Mouse (Mus musculus) limb, embryonic 14.5 days (tissue): Measurements from ENCODE around the gene Lkaaear1. TPM values are rescaled to one million over a fixed set of nuclear protein-coding genes. Genes with fewer than 3 reads are reported as not detected.

Source experiments
- ATAC-seq: fragments of 200-750 bp; cut with Nextera tagmentation; 2 replicates; pipeline ENCODE4 v1.8.0; 2017; ENCODE audit warnings: low read depth, moderate number of reproducible peaks, moderate TSS enrichment; ENCODE audit not compliant: low FRiP score
- DNase-seq: peaks from one replicate; pipeline ENCODE4 v3.0.0-alpha.2; 2015; ENCODE audit warnings: low spot score
- H3K27ac ChIP-seq: fragments of 300-500 bp; sonication (generic); replicated peaks from 2 replicates; pipeline ENCODE4 v1.5.1; 2014; ENCODE audit warnings: low read depth, mild to moderate bottlenecking, low read length, moderate library complexity, mixed read lengths
- H3K27me3 ChIP-seq: fragments of 300-500 bp; sonication (generic); 2 replicates; pipeline ENCODE4 v1.6.1; 2014; ENCODE audit warnings: low read length, mixed read lengths; ENCODE audit not compliant: control insufficient read depth, insufficient read depth
- H3K36me3 ChIP-seq: fragments of 300-500 bp; sonication (generic); 2 replicates; pipeline ENCODE4 v1.6.1; 2014; ENCODE audit warnings: mild to moderate bottlenecking, low read length, moderate library complexity, mixed read lengths; ENCODE audit not compliant: control insufficient read depth, insufficient read depth
- H3K4me1 ChIP-seq: fragments of 300-500 bp; sonication (generic); 2 replicates; pipeline ENCODE4 v1.6.1; 2014; ENCODE audit warnings: antibody characterized with exemption, low read length, mixed read lengths; ENCODE audit not compliant: control insufficient read depth, insufficient read depth
- H3K4me2 ChIP-seq: fragments of 300-500 bp; sonication (generic); replicated peaks from 2 replicates; pipeline ENCODE4 v1.6.1; 2014; ENCODE audit warnings: low read depth, mild to moderate bottlenecking, low read length, moderate library complexity; ENCODE audit not compliant: severe bottlenecking
- H3K4me3 ChIP-seq: fragments of 300-500 bp; sonication (generic); replicated peaks from 2 replicates; pipeline ENCODE4 v1.5.1; 2014; ENCODE audit warnings: low read length
- H3K9ac ChIP-seq: fragments of 300-500 bp; sonication (generic); 2 replicates; pipeline ENCODE4 v1.6.1; 2014; ENCODE audit warnings: mild to moderate bottlenecking, low read depth, low read length, moderate library complexity; ENCODE audit not compliant: severe bottlenecking
- H3K9me3 ChIP-seq: fragments of 300-500 bp; sonication (generic); 2 replicates; pipeline ENCODE4 v1.6.1; 2016; ENCODE audit warnings: low read length; ENCODE audit not compliant: control insufficient read depth
- POLR2A ChIP-seq: fragments of 200-500 bp; IDR thresholded peaks from 2 replicates; pipeline ENCODE4 v1.8.0; 2012; ENCODE audit warnings: inconsistent platforms, mild to moderate bottlenecking, moderate library complexity, borderline replicate concordance; ENCODE audit not compliant: insufficient read depth, insufficient read length; ENCODE audit errors: extremely low read depth
- WGBS: fragments of 180-500 bp; shearing (Covaris S2); extraction: QIAGEN DNeasy Blood & Tissue Kit; methylation state at CpG from one replicate; pipeline ENCODE4 v1.1.7; 2014; 5-methylcytosine and 5-hydroxymethylcytosine counted together
- polyA plus RNA-seq, 2 experiments: library from polyadenylated mRNA; depleted of rRNA in 1 of 2; stranded (reverse) in 1 of 2; unstranded in 1 of 2; fragments of >200 nt; fragmentation: Nextera tagmentation in 1 of 2; extraction: Ambion mirVana in 1 of 2; gene quantifications; 2 replicates each; pipeline versions ENCODE4 v1.2.1 to v1.2.3; 2012 to 2014

Lkaaear1 gene
- polyA plus RNA-seq, 2 experiments: not detected

- WGBS: 81% methylated on average over 7 of the region's 7 CpGs
- no peak for ATAC-seq
- Histone ChIP-seq H3K9me3 (no peaks in the 10 kb centered on the region), H3K9ac (no peak overlapping the region), H3K27me3 (no peaks in the 10 kb centered on the region), H3K27ac (no peak overlapping the region), H3K4me3 (no peak overlapping the region), H3K4me1 (no peaks in the 10 kb centered on the region), H3K36me3 (peaks cover 38% of the 10 kb centered on the region), H3K4me2 (no peak overlapping the region)
- TF ChIP-seq POLR2A: no peak
- no peak for DNase-seq
These were observed 39.7 kb downstream of the Lkaaear1 start for GRCm38 (mm10) chr2:181658528-181658927.

GRCm38 (mm10) chr2:181657441-181657840, 40.8 kb downstream of the Lkaaear1 start:
- H3K4me3 ChIP-seq: no peak overlapping the region
- TF ChIP-seq POLR2A: no peak
- H3K9ac ChIP-seq: no peak overlapping the region
- ATAC-seq (no peak), DNase-seq (no peak)
- no peaks in the 10 kb centered on the region for H3K4me1 ChIP-seq
- no peak overlapping the region for H3K27ac ChIP-seq
- H3K4me2 ChIP-seq: no peak overlapping the region
- H3K27me3 ChIP-seq: no peaks in the 10 kb centered on the region
- H3K9me3 ChIP-seq: no peaks in the 10 kb centered on the region
- 44% methylated on average over 2 of the region's 2 CpGs for WGBS
- H3K36me3 ChIP-seq: peaks cover 49% of the 10 kb centered on the region

- 46% methylated on average over 3 of the region's 3 CpGs for WGBS
- no peak within 1 kb of the TSS for H3K9ac ChIP-seq
- H3K36me3 ChIP-seq: peaks cover 55% of the 10 kb centered on the region
- no peak within 1 kb of the TSS for H3K27ac ChIP-seq
- no peak for TF ChIP-seq POLR2A
- no peaks in the 10 kb centered on the region for H3K27me3 ChIP-seq
- no peak within 1 kb of the TSS for H3K4me2 ChIP-seq
- no peaks in the 10 kb centered on the region for H3K9me3 ChIP-seq
- H3K4me1 ChIP-seq: no peaks in the 10 kb centered on the region
- H3K4me3 ChIP-seq: no peak within 1 kb of the TSS
- DNase-seq: no peak
- no peak for ATAC-seq
These were observed 41.5 kb downstream of the Lkaaear1 start, which contains the start of gene Gm29797 for GRCm38 (mm10) chr2:181656734-181657133. Gm29797 (plus strand) TSS chr2:181657034.

- ATAC-seq: no peak
- no peak overlapping the region for H3K4me2 ChIP-seq
- no peak for DNase-seq
These were observed 44.7 kb downstream of the Lkaaear1 start for GRCm38 (mm10) chr2:181653523-181653922.

GRCm38 (mm10) chr2:181653065-181653464, 45.2 kb downstream of the Lkaaear1 start:
- DNase-seq: no peak
- Histone ChIP-seq H3K27me3 (no peaks in the 10 kb centered on the region), H3K27ac (no peak overlapping the region), H3K4me2 (no peak overlapping the region), H3K36me3 (peaks cover 86% of the 10 kb centered on the region), H3K9ac (no peak overlapping the region), H3K4me1 (no peaks in the 10 kb centered on the region), H3K4me3 (no peak overlapping the region), H3K9me3 (no peaks in the 10 kb centered on the region)
- no peak for TF ChIP-seq POLR2A
- no peak for ATAC-seq

More at GRCm38 (mm10) chr2:181653523-181653922, 44.7 kb downstream of the Lkaaear1 start:
- H3K9ac ChIP-seq: no peak overlapping the region
- H3K9me3 ChIP-seq: no peaks in the 10 kb centered on the region
- H3K4me1 ChIP-seq: no peaks in the 10 kb centered on the region
- H3K27ac ChIP-seq: no peak overlapping the region
- no peak overlapping the region for H3K4me3 ChIP-seq
- TF ChIP-seq POLR2A: no peak
- no peaks in the 10 kb centered on the region for H3K27me3 ChIP-seq
- H3K36me3 ChIP-seq: peaks cover 84% of the 10 kb centered on the region
- 81% methylated on average over 1 of the region's 1 CpGs for WGBS

GRCm38 (mm10) chr2:181648926-181649325, 49.3 kb downstream of the Lkaaear1 start:
- H3K4me3 ChIP-seq: no peak overlapping the region
- 0 out of 2 replicates have a peak, but pooled peaks cover 4% of the 10 kb centered on the region for H3K4me1 ChIP-seq
- no peaks in the 10 kb centered on the region for H3K27me3 ChIP-seq
- no peak overlapping the region for H3K9ac ChIP-seq
- TF ChIP-seq POLR2A: no peak
- DNase-seq (no peak), ATAC-seq (no peak)
- no peak overlapping the region for H3K4me2 ChIP-seq
- H3K36me3 ChIP-seq: peaks cover 91% of the 10 kb centered on the region
- no peaks in the 10 kb centered on the region for H3K9me3 ChIP-seq
- no peak overlapping the region for H3K27ac ChIP-seq
- WGBS: 86% methylated on average over 10 of the region's 10 CpGs

Other genes starting within 250 kb of the Lkaaear1 start
- 3.8 and 4.4 TPM in 2 replicates for gene Zbtb46, start 239.0 kb downstream of the Lkaaear1 start, polyA plus RNA-seq (2012; rRNA removed)
- 4.3 and 4.4 TPM in 2 replicates for gene Zbtb46, start 239.0 kb downstream of the Lkaaear1 start, polyA plus RNA-seq (2014; fragmentation: Nextera tagmentation; extraction: Ambion mirVana)
- not detected in 2 replicates for gene Abhd16b, start 205.2 kb downstream of the Lkaaear1 start, polyA plus RNA-seq (2012; rRNA removed)
- gene Abhd16b, start 205.2 kb downstream of the Lkaaear1 start, polyA plus RNA-seq (2014; fragmentation: Nextera tagmentation; extraction: Ambion mirVana): not detected in 2 replicates
- 108 and 123 TPM in 2 replicates for gene Tpd52l2, start 201.3 kb downstream of the Lkaaear1 start, polyA plus RNA-seq (2012; rRNA removed)
- gene Tpd52l2, start 201.3 kb downstream of the Lkaaear1 start, polyA plus RNA-seq (2014; fragmentation: Nextera tagmentation; extraction: Ambion mirVana): 172 and 177 TPM in 2 replicates
- 72.5 and 91.8 TPM in 2 replicates for gene Dnajc5, start 178.0 kb downstream of the Lkaaear1 start, polyA plus RNA-seq (2012; rRNA removed)
- 75.7 and 85.5 TPM in 2 replicates for gene Dnajc5, start 178.0 kb downstream of the Lkaaear1 start, polyA plus RNA-seq (2014; fragmentation: Nextera tagmentation; extraction: Ambion mirVana)
- gene Uckl1, start 113.5 kb downstream of the Lkaaear1 start, polyA plus RNA-seq (2012; rRNA removed): 130 and 165 TPM in 2 replicates
- gene Uckl1, start 113.5 kb downstream of the Lkaaear1 start, polyA plus RNA-seq (2014; fragmentation: Nextera tagmentation; extraction: Ambion mirVana): 41.2 and 46.3 TPM in 2 replicates
- gene Prpf6, start 106.6 kb downstream of the Lkaaear1 start, polyA plus RNA-seq (2012; rRNA removed): 29.7 and 41.6 TPM in 2 replicates
- gene Prpf6, start 106.6 kb downstream of the Lkaaear1 start, polyA plus RNA-seq (2014; fragmentation: Nextera tagmentation; extraction: Ambion mirVana): 57.9 and 64.2 TPM in 2 replicates
- 102 and 117 TPM in 2 replicates for gene Zfp512b, start 105.6 kb downstream of the Lkaaear1 start, polyA plus RNA-seq (2012; rRNA removed)
- gene Zfp512b, start 105.6 kb downstream of the Lkaaear1 start, polyA plus RNA-seq (2014; fragmentation: Nextera tagmentation; extraction: Ambion mirVana): 58.8 and 59.5 TPM in 2 replicates
- gene Samd10, start 99.2 kb downstream of the Lkaaear1 start, polyA plus RNA-seq (2012; rRNA removed): 9.2 and 10.3 TPM in 2 replicates
- gene Samd10, start 99.2 kb downstream of the Lkaaear1 start, polyA plus RNA-seq (2014; fragmentation: Nextera tagmentation; extraction: Ambion mirVana): 10.2 TPM in 2 replicates
- gene Gm29797, start 41.4 kb downstream of the Lkaaear1 start, polyA plus RNA-seq (2012; rRNA removed): 0.23 and 0.63 TPM in 2 replicates
- gene Gm29797, start 41.4 kb downstream of the Lkaaear1 start, polyA plus RNA-seq (2014; fragmentation: Nextera tagmentation; extraction: Ambion mirVana): 0.37 and 0.52 TPM in 2 replicates
- gene Sox18, start 26.8 kb downstream of the Lkaaear1 start, polyA plus RNA-seq (2012; rRNA removed): 49.8 and 66.4 TPM in 2 replicates
- gene Sox18, start 26.8 kb downstream of the Lkaaear1 start, polyA plus RNA-seq (2014; fragmentation: Nextera tagmentation; extraction: Ambion mirVana): 36.2 and 37.8 TPM in 2 replicates
- gene Tcea2, start 18.1 kb downstream of the Lkaaear1 start, polyA plus RNA-seq (2012; rRNA removed): 53.8 and 57.1 TPM in 2 replicates
- 27.1 and 32.9 TPM in 2 replicates for gene Tcea2, start 18.1 kb downstream of the Lkaaear1 start, polyA plus RNA-seq (2014; fragmentation: Nextera tagmentation; extraction: Ambion mirVana)
- 124 and 151 TPM in 2 replicates for gene Rgs19, start 4.5 kb downstream of the Lkaaear1 start, polyA plus RNA-seq (2012; rRNA removed)
- gene Rgs19, start 4.5 kb downstream of the Lkaaear1 start, polyA plus RNA-seq (2014; fragmentation: Nextera tagmentation; extraction: Ambion mirVana): 92.8 and 99.6 TPM in 2 replicates
- gene Oprl1, start 16.6 kb upstream of the Lkaaear1 start, polyA plus RNA-seq (2012; rRNA removed): 1.0 and 1.4 TPM in 2 replicates
- 0.30 and 0.84 TPM in 2 replicates for gene Oprl1, start 16.6 kb upstream of the Lkaaear1 start, polyA plus RNA-seq (2014; fragmentation: Nextera tagmentation; extraction: Ambion mirVana)
- gene Myt1, start 64.9 kb upstream of the Lkaaear1 start, polyA plus RNA-seq (2012; rRNA removed): 0.41 and 0.85 TPM in 2 replicates
- not detected in 2 replicates for gene Myt1, start 64.9 kb upstream of the Lkaaear1 start, polyA plus RNA-seq (2014; fragmentation: Nextera tagmentation; extraction: Ambion mirVana)
- 39.1 and 39.2 TPM in 2 replicates for gene Pcmtd2, start 139.4 kb upstream of the Lkaaear1 start, polyA plus RNA-seq (2012; rRNA removed)
- gene Pcmtd2, start 139.4 kb upstream of the Lkaaear1 start, polyA plus RNA-seq (2014; fragmentation: Nextera tagmentation; extraction: Ambion mirVana): 29.4 and 33.4 TPM in 2 replicates
- gene Polr3k, start 165.9 kb upstream of the Lkaaear1 start, polyA plus RNA-seq (2012; rRNA removed): 24.5 and 27.1 TPM in 2 replicates
- gene Polr3k, start 165.9 kb upstream of the Lkaaear1 start, polyA plus RNA-seq (2014; fragmentation: Nextera tagmentation; extraction: Ambion mirVana): 66.4 and 67.2 TPM in 2 replicates